Mouse (Mus musculus) lung, embryonic 14.5 days (tissue): ENCODE data around the gene Rxylt1. TPM values are rescaled to one million over a fixed set of nuclear protein-coding genes. Genes with fewer than 3 reads are reported as not detected.

Source experiments
- ATAC-seq: fragments of 200-750 bp; cut with Nextera tagmentation; 2 replicates; pipeline ENCODE4 v1.8.0; 2017; ENCODE audit warnings: mild to moderate bottlenecking, moderate TSS enrichment, moderate library complexity; ENCODE audit not compliant: insufficient read depth
- DNase-seq: peaks from one replicate; pipeline ENCODE4 v3.0.0-alpha.2; 2015
- H3K27ac ChIP-seq: fragments of 300-500 bp; sonication (generic); 2 replicates; pipeline ENCODE4 v1.5.1; 2014; ENCODE audit warnings: low read depth, mild to moderate bottlenecking, moderate library complexity
- H3K27me3 ChIP-seq: fragments of 300-500 bp; sonication (generic); 2 replicates; pipeline ENCODE4 v1.6.1; 2014; ENCODE audit warnings: low read length, control low read depth; ENCODE audit not compliant: insufficient read depth
- H3K36me3 ChIP-seq: fragments of 300-500 bp; sonication (generic); 2 replicates; pipeline ENCODE4 v1.6.1; 2014; ENCODE audit warnings: control low read depth; ENCODE audit not compliant: insufficient read depth
- H3K4me1 ChIP-seq: fragments of 300-500 bp; sonication (generic); 2 replicates; pipeline ENCODE4 v1.6.1; 2014; ENCODE audit warnings: antibody characterized with exemption, control low read depth; ENCODE audit not compliant: insufficient read depth
- H3K4me2 ChIP-seq: fragments of 300-500 bp; sonication (generic); 2 replicates; pipeline ENCODE4 v1.6.1; 2014; ENCODE audit warnings: mild to moderate bottlenecking
- H3K4me3 ChIP-seq: fragments of 300-500 bp; sonication (generic); 2 replicates; pipeline ENCODE4 v1.5.1; 2014; ENCODE audit warnings: low read depth, low read length
- H3K9ac ChIP-seq: fragments of 300-500 bp; sonication (generic); 2 replicates; pipeline ENCODE4 v1.6.1; 2014
- H3K9me3 ChIP-seq: fragments of 300-500 bp; sonication (generic); 2 replicates; pipeline ENCODE4 v1.6.1; 2016; ENCODE audit warnings: low read depth, low read length, control low read depth
- CTCF ChIP-seq: IDR thresholded peaks from 2 replicates; pipeline ENCODE4 v1.5.1; 2016; ENCODE audit warnings: antibody characterized with exemption, low read depth
- WGBS: fragments of 180-500 bp; shearing (Covaris S2); extraction: QIAGEN DNeasy Blood & Tissue Kit; methylation state at CpG from one replicate; pipeline ENCODE4 v1.1.7; 2014; 5-methylcytosine and 5-hydroxymethylcytosine counted together
- polyA plus RNA-seq: library from polyadenylated mRNA; unstranded; fragments of >200 nt; fragmentation: Nextera tagmentation; extraction: Ambion mirVana; gene quantifications from 2 replicates; pipeline ENCODE4 v1.2.1, GENCODE M21; 2014

The Rxylt1 gene
- 54.0 and 61.0 TPM in 2 replicates for polyA plus RNA-seq

GRCm38 (mm10) chr10:122096980-122097844, at the start of gene Rxylt1:
Gene Rxylt1 (minus strand): TSS chr10:122097371.
- Histone ChIP-seq H3K9me3 (no peaks in the 10 kb centered on the region), H3K27ac (peak within 1 kb of the TSS; percentile 95), H3K4me1 (peaks cover 8% of the 10 kb centered on the region), H3K4me2 (peak within 1 kb of the TSS; percentile 74), H3K4me3 (peak within 1 kb of the TSS; percentile 75), H3K27me3 (no peaks in the 10 kb centered on the region), H3K36me3 (peaks cover 2% of the 10 kb centered on the region; the same call in 1 of the 2 replicates), H3K9ac (peak within 1 kb of the TSS; percentile 86)
- 1% methylated on average over 41 of the region's 48 CpGs for WGBS
- peak; percentile 97 for ATAC-seq
- no peak for TF ChIP-seq CTCF
- DNase-seq = peak; percentile 99

- no peaks in the 10 kb centered on the region for H3K27me3 ChIP-seq
- 88% methylated on average over 19 of the region's 21 CpGs for WGBS
- H3K9ac ChIP-seq = no peak overlapping the region
- H3K36me3 ChIP-seq = no peaks in the 10 kb centered on the region
- H3K4me3 ChIP-seq = no peak overlapping the region
- H3K27ac ChIP-seq = no peak overlapping the region
- ATAC-seq = no peak
- TF ChIP-seq CTCF = no peak
- H3K9me3 ChIP-seq = no peaks in the 10 kb centered on the region
- no peak overlapping the region for H3K4me2 ChIP-seq
- no peaks in the 10 kb centered on the region for H3K4me1 ChIP-seq
- DNase-seq = no peak
These were observed 24.3 kb upstream of the Rxylt1 start for GRCm38 (mm10) chr10:122121290-122121970.

GRCm38 (mm10) chr10:122120500-122121289, 23.5 kb upstream of the Rxylt1 start:
- Histone ChIP-seq H3K36me3 (no peaks in the 10 kb centered on the region), H3K4me1 (no peaks in the 10 kb centered on the region), H3K9me3 (no peaks in the 10 kb centered on the region), H3K9ac (no peak overlapping the region), H3K4me2 (no peak overlapping the region), H3K27me3 (no peaks in the 10 kb centered on the region), H3K4me3 (no peak overlapping the region), H3K27ac (no peak overlapping the region)
- no peak for TF ChIP-seq CTCF
- 63% methylated on average over 16 of the region's 16 CpGs for WGBS
- peak; percentile 35; the same call in 1 of the 2 replicates for ATAC-seq
- DNase-seq = no peak

- Histone ChIP-seq H3K27me3 (no peaks in the 10 kb centered on the region), H3K9ac (no peak overlapping the region), H3K9me3 (no peaks in the 10 kb centered on the region), H3K4me1 (no peaks in the 10 kb centered on the region), H3K27ac (no peak overlapping the region), H3K4me2 (no peak overlapping the region), H3K36me3 (no peaks in the 10 kb centered on the region), H3K4me3 (no peak overlapping the region)
- DNase-seq = no peak
- WGBS = 68% methylated on average over 6 of the region's 6 CpGs
- no peak for TF ChIP-seq CTCF
- no peak for ATAC-seq
These were observed 22.3 kb upstream of the Rxylt1 start for GRCm38 (mm10) chr10:122119451-122119850.

- Histone ChIP-seq H3K4me2 (no peak overlapping the region), H3K27ac (no peak overlapping the region), H3K4me3 (no peak overlapping the region), H3K27me3 (no peaks in the 10 kb centered on the region), H3K9ac (no peak overlapping the region), H3K9me3 (no peaks in the 10 kb centered on the region), H3K36me3 (no peaks in the 10 kb centered on the region), H3K4me1 (no peaks in the 10 kb centered on the region)
- 65% methylated on average over 11 of the region's 11 CpGs for WGBS
- no peak for TF ChIP-seq CTCF
- ATAC-seq (no peak), DNase-seq (peak; percentile 30)
These were observed 19.5 kb upstream of the Rxylt1 start for GRCm38 (mm10) chr10:122116636-122117035.

- ATAC-seq (peak; percentile 75), DNase-seq (peak; percentile 77)
- 0 out of 2 replicates have a peak, but pooled peaks cover 2% of the 10 kb centered on the region for H3K4me1 ChIP-seq
- H3K4me2 ChIP-seq = no peak overlapping the region
- H3K4me3 ChIP-seq = no peak overlapping the region
- WGBS = 36% methylated on average over 3 of the region's 3 CpGs
- no peaks in the 10 kb centered on the region for H3K27me3 ChIP-seq
- no peak overlapping the region for H3K9ac ChIP-seq
- H3K36me3 ChIP-seq = no peaks in the 10 kb centered on the region
- no peaks in the 10 kb centered on the region for H3K9me3 ChIP-seq
- TF ChIP-seq CTCF = no peak
- peak overlapping the region; percentile 44; the same call in 1 of the 2 replicates for H3K27ac ChIP-seq
These were observed 9.5 kb upstream of the Rxylt1 start for GRCm38 (mm10) chr10:122106633-122107028.
